Mouse (Mus musculus) gastrocnemius, postnatal 25 days (tissue): ENCODE results near the gene Rcbtb2. TPM values are rescaled to one million over a fixed set of nuclear protein-coding genes. Genes with fewer than 3 reads are reported as not detected.
"Not testable (repeated sequence)": the region's sequence is repeated elsewhere in the genome, so short reads cannot be mapped to it uniquely, and the experiment has no call there.

Experiments
- DNase-seq: peaks from one replicate; pipeline ENCODE4 v3.0.0; 2022
- long read RNA-seq, 2 experiments: library from polyadenylated mRNA; stranded (forward); transcript quantifications; one replicate each; pipeline ENCODE4 v2.0.0; 2021
- total RNA-seq, 2 experiments: library from RNA; stranded (reverse); gene quantifications; 1 replicate in 1 of 2; 2 replicates in 1 of 2; pipeline ENCODE4 v1.2.3; 2021

Gene Rcbtb2
- 10 to 100 TPM; 18.0 to 20.7 TPM for total RNA-seq
- long read RNA-seq, experiment 1, transcript Rcbtb2-209 (15 exons, 3,531 nt): major isoform, 5 of 17 reads
- long read RNA-seq, experiment 1, partial matches to known transcripts: 3 of 17 reads
- long read RNA-seq, experiment 1, other reads (novel, unspliced or antisense): 8 of 17 reads
- long read RNA-seq, experiment 2, transcript Rcbtb2-209 (15 exons, 3,531 nt): major isoform, 5 of 18 reads
- long read RNA-seq, experiment 2, partial matches to known transcripts: 0 of 18 reads
- long read RNA-seq, experiment 2, other reads (novel, unspliced or antisense): 11 of 18 reads

DNA sequence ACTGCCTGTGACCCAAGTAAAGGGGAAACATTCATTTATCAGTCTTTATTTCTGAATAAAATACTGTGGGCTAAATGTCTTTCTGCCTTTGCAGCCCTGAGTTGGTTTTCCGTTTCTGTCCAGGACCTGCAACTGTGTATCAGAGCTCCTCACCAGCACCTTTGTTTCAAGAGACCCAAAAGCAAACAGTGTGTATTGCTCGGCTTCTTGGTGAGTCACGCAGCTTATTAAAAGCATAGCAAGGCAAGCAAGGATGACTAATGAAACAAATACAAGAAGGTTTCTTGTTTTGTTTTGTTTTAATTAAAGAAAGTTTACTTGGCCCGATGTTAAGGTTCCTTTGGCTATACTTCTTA, at the start of gene Rcbtb2:
Gene Rcbtb2, plus strand, starts transcription at position 115 of the 356 bp plus-strand sequence.
- DNase-seq: no peak

DNA sequence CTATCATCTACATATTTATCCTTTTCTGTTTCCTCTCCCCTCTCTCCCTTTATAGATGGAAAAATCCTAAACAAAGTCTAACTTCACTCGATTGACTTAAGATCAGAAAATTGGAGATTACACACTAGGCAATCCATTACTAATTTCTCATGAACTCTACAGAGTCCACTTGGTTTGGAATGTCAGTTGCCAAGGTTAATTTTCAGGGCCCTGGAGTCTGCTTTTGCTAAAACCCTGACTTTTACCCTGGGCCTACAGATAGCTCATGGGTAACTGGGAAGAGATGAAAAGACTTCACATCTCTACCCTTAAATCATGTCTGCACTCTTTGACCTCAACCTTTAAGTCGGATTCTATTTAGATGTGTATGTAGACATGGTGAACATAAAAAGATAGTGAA, 39.3 kb upstream of the Rcbtb2 start:
- no peak for DNase-seq

DNA sequence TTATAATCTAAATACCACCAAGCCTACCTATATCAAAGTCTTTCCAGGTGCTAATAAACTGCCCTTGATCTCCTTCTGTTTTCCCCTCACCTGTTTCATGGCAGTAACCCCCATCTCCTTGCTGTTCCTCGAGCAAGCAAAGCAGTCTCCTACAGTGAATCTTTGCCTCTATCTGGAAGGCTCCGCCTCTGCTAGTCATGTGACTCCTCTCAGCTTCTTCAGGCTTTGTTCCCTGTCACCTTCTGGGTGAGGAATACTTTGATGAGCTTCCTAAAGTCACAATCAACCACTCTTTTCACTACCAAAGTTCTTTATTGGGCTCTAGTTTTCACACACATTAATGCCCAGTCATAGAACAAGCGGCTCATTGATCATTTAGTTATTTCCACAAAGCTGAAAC, 36.4 kb upstream of the Rcbtb2 start:
- no peak for DNase-seq

DNA sequence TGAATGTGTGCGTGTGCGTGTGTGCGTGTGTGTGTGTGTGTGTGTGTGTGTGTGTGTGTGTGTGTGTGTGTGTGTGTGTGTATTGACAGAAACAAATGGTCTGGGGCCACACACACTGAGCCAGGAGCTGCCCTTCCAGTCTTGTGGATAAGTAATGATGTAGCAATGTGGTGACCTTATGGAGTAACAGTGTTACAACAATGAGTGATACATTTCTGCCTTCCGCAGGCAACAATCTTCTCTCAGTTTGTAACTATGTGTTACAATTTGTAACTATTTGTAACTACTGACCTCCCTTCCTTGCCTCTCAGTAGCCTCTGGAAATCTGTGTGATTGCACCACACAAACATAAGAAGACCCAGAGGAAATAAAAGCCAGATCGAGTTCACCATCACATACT, 35.6 kb upstream of the Rcbtb2 start:
- no peak for DNase-seq

DNA sequence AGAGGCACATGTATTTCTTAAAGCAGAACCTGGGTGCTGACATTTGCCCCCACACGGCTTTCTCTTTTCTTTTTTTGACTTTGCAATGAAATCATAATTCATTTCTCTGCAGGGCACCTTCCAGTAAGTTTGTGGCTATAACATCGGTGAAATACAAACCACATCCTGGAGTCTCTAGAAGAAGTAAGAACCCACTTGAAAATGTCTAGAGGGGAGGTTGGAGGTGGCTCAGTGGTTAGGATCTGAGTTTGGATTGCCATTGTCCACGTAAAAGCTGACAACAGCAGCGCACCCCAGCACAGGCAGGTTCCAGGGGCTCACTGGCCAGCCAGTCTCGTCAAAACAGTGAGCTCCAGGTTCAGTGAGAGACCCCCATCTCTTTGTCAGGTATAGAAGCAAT, 35.1 kb upstream of the Rcbtb2 start:
- DNase-seq: no peak

DNA sequence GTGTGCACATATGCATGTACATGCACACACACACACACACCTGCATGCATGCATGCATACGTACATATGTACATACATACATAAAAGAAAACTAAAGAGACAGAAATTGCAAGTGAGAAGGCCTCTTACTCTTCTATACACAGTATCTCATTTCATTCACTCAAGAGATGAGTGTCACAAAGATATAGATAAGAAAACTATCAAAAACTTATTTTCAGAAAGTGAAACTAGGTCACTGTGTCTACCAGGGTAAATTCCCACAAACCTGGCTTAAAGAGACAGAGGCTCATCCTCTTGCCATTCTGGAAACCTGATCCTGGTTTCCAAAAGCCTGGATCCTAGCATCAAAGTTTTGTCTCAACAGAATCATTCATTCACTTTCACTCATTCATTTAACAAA, 34.6 kb upstream of the Rcbtb2 start:
- no peak for DNase-seq

DNA sequence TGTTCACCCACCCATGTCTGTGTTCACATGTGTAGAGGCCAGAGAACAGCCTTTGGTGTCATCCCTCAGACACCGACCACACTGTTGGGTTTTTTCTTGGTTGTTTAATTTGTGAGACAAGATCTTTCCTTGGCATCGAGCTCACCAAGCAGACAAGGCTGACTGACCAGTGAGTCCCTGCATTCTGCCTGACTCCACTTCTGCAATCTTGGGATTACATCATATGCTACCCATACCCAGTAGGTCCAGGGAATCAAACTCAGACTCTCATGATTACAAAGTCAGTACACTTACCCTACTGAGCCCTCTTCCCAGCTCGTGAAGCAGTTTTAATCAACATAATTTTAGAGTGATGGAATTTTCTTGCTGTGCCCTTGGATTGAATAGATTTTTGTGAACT, 30.0 kb upstream of the Rcbtb2 start:
- no peak for DNase-seq

DNA sequence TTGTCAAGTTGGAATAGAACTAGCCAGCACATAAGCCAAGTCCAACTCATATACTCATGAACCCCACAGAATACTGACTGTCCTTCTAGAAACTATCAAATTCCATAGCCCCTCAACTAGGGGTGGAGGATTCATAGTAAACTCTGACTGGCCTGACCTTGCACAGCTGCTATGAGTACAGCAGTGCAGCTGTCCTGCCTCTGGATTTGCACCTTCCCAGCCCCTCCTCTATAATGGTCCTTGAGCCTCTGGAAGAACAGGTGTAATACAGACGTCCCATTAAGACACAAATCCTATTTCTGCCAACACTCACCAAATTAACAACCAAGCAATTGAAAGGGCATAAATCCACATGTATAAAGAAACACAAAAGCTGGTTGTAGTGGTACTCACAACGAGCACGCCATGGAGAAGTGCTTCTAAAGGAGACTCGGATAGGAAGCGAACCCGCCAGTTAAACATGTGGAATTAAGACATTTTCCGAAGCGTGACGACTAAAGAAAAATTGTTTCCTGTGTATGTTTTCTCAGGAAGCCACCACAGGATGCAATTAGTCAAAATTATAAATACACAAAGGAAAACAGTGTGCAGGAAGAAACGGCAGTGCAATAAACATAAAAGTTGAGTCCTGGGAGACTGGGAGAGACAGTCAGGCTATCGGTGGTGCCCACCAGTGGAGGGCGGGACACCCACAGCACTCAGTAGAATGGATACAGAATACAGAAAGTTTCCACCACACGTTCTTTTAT, 27.9 kb upstream of the Rcbtb2 start:
- DNase-seq: no peak

DNA sequence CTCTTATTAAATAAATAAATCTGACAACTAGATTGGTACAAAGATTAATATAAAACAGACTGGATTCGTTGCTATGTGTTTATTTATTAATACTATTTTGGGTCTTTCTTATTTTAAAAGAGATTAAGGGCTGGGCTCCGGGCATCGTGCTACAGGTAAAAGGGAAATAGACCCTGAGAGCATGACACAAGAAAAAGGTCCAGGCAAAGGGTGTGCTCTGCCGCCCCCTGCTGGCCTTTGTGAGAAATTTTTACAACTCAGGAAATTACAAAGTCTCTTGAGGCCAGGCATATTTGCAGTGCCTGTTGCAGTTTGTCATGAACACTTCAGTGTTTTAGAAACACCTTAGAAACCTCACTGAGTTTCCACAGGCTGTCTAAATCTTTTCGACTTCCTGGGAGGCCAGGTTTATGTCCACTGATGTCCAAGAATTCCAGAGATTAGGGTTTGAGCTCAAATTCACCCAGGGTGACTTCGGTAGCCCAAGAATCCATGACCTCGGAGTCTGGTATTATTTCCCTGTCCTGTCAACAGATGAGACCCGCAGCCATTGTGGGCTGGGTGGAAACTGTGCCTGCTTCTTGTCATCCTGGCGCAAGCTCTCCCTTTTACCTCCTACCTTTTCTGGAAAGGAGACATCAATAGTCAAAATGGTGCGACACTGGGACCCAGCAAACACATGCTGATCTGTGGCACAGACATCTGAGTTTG, 24.0 kb upstream of the Rcbtb2 start:
- no peak for DNase-seq

DNA sequence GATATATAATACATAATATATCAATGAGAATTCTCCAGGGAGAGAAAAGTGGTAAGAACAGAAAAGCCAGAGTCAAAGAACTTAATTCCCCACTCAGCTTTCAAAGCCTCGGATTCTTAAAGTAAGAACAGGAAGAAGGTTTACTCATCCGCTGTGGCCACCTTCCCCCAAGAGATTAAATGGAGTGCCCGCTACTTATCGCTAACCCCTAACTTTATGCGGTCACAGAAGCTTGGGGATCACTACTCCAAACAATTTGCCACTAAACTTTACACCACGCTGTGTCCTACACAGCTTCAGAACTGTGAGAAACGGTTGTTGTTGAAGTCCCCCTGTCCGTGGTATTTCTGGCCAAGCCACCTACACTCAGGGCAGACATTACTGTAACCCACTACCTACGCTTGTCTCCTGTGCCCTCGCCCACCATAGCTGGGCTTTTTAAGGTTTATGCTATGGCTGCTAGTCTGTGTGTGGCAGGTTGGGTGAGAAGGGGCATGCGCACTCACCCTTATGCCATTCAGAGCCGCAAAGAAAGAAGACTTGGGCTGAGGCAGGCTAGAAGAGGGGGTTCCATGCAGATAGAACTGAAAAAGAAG, 20.5 kb upstream of the Rcbtb2 start:
- DNase-seq: no peak

DNA sequence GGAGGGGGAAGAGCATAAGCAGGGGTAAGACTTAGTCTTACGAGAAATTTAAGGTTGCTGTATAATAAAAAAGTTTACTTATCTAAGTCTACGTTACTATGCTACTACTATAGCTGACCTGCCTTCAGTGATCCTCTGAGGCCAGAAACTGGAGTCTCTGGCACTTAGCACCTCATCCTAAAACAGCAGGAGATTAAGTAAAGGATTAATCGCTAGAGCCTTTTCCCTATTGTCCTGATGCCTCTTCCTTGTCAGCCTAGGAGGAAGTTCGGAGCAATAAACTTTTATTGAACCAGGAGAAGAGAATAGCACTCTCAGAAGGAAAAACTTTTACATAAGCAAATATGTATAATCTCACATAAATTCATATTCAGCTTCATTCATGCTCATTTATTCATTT, 19.9 kb upstream of the Rcbtb2 start:
- DNase-seq: not testable (repeated sequence)

DNA sequence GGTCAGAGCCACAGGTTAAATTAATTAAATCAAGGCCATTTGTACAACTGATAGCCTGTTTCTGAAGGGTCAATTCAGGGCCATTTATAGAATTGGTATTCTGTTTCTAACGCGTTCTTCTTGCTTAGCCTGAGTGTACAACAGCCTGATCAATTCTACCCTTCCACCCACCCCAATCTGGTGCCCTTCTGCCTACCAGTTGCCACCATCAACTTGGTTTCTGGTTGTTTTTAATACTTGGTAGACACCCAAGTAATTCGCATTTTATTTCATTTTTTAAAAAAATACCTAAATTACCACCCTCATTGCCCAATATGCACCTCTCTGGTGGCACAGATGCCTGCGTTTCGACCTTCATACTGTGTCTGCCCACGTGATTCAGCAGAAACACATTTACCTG, 17.9 kb upstream of the Rcbtb2 start:
- DNase-seq: no peak

DNA sequence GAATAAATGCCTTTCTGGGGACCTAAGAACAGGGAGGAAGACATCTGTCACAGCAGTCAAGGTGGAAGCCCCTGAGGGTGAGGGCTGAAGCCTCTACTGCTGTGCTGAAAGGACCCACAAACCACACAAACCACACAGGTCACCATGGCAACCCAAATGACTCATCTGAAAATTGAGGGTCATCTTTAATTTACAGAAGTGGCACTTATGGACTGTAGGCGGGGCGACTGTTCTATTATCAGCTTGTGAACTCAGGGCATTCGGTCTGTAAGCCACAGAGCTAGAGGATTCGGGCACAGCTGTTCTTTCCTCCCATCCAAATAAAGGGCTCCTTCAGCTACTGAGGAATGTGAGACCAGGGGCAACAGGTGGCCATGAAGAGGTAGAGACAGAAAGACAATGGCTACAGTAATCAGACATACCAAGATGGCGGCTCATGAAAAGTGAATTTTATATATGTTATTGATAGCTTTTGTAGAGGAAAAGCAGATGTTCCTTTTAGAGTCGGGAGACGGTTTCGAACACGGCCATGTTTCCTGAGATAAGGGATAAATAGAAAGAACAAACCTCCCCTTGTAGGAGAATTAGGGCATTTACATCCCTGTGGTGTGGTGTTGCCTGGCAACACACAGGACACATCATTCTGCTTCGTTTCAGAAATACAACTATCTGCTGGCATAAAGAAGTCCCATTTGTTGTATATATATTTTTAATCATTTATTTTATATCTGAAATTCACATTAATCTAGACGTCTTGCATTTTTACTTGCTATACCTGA, 17.2 kb upstream of the Rcbtb2 start:
- DNase-seq: no peak

DNA sequence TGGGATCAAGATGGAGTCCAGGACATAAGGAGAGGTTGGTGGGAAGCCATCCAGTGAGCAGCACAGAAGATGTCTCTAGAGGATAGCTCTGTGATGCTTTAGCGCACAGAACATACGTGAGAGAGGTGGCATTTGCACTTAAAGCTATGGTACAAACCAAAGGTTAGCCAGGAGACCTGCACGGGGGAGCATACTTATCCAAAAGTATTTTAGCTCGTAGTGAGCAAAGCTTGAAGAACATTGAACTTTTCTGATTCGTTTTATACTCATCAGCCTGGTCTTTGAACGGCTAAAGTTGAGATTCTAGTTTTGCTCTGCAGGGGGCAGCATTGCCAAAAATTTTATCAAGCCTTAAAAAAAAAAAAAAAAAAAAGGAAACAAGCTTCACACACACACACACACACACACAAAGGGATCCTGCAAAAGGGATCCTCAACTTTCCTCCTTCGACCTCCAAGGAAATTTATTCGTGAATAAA, 16.6 kb upstream of the Rcbtb2 start:
- DNase-seq: peak; percentile 6

DNA sequence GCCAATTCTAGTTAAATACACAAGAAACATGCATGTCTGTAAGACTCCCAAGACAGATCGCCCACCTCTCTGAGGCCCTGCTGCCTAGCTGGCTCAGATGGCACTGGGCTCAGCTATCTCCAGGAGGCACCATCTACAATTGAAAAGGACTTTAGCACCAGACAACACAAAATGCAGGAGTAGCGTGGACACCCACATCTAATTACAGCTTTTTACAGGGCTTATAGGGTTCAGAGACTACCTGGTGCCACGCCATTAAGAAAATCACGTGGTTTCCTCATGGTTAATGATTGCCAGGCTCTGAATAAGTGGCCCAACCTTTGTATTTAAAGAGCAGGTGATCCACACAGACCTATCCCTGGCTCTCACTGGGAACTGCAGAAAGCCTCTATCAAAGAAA, 15.9 kb upstream of the Rcbtb2 start:
- DNase-seq: no peak

DNA sequence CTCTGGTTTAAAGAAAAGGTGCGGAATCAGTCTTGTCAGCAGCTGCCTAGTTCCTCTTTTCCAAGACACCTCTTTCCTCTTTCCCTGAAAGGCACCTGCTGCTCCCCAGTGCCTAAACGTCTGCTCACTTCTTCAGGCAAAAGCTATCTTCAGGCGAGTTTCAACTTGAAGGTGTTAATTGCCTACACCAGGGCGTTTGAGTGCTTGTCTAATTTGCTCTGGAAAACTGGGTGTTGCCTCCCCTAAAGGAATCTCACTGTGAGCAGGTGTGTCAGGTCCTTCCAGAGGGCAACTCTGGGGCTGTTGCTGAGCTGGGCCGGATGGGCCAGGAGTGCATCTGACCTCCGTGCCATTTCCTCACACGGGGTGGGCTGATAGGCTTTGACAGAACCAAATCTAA, 15.5 kb upstream of the Rcbtb2 start:
- DNase-seq: no peak

DNA sequence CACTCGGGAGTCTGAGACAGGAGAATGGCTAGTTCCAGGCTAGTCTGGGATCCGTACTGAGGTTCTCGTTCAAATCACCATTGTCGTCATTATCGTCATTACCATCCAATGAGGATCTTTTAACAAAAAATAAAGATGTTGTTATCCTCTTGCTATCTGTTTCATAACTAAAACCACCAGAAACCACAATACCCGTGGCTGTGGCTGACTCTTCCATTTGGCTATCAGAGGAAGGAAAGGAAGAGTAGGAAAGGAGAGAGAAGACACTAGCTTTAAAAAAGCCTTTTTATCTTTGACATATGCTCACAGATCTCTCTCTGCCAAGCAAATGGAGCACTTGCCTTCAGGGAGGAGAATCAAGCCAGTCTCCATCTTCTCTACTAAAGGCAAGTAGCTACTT, 14.9 kb upstream of the Rcbtb2 start:
- DNase-seq: no peak

DNA sequence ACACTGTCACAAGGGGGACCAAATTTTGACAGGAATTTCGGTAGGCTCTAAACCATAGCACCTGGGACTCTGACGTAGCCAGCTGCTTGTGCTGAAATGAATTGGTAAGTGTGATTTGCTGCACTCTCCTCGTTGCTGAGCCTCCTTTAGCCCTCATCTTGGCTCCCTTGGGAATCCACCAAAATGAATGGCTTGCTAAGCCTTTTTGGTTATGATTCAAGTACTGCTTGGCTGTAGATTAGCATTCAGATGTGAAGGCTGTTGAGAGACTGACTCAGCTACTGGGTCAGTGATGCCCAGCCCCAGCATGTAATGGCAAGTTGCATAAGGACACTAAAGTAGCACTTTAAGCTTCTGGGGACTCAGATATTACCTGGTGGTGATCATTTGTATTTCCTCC, 12.2 kb upstream of the Rcbtb2 start:
- DNase-seq: no peak

DNA sequence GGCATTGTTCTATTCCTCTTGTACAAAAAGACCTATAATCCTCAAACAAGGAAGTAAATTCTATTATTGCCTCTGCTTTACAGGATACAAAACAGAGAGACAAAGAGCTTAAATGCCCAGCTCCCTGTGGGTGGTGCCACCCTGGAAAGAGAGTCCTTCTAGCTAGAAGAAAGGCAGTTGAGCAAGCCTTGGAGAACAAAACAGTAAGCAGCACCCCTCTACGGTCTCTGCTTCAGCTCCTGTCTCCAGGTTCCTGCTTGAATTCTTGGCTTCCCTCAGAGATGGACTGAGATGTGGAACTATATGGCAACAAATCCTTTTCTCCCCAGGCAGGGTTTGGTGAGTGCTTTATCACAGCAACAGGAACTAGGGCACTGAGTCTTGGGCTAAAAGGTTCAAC, 11.7 kb upstream of the Rcbtb2 start:
- no peak for DNase-seq

DNA sequence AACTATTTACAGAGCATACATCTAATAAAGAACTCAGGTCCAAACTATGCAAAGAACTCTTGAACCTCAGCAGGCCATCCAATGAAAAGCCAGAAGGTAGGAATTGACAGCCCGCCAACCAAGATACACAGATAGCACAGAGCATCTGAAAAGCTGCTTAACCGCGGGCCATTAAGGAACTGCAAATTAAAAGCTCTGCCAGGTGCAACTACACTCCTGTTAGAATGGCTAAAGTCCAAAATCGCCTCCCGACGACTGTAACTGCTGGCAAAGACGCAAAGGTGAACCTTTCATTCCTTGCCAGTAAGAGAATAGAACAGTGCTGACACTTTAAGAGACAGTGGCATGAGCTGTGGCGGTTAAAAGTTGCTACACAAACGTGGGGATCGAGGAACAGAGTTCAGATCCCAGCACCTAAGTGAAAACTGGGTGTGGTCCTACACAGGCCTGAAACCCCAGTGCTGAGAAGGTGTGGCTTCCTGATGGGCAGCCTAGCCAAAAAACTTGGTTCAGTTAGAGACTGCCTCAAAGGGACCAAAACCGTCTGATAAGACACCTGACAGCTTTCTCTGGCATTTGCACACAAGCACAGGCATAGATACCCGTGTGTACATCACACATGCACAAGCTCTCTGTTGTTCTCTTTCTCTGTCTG, 10.5 kb upstream of the Rcbtb2 start:
- no peak for DNase-seq

DNA sequence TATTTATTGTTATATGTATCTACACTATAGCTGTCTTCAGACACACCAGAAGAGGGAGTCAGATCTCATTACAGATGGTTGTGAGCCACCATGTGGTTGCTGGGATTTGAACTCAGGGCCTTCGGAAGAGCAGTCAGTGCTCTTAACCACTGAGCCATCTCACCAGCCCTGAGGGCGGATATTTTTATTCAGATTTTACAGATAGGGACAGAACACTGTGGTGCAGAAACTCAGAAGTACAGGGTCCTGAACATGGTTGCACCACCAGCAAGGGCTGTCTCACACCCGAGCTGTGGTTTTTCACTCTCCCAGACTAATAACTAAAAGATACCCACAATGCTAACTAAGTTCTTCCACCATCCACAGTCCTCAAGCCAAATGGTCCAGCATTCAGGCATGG, 7.9 kb upstream of the Rcbtb2 start:
- DNase-seq: not testable (repeated sequence)

DNA sequence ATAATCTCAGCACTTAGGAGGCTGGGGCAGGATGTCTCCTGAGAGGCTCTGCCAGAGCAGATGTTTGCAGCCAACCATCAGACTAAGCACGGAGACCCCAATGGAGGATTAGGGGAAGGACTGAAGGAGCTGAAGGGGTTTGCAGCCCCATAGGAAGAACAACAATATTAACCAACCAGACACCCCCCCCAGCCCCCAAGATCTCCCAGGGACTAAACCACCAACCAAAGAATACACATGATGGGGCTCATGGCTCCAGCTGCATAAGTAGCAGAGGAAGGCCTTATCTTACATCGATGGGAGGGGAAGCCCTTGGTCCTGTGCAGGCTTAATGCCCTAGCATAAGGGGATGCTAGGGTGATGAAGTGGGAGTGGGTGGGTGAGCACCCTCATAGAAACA, 6.5 kb upstream of the Rcbtb2 start:
- DNase-seq: no peak
